Mouse (Mus musculus): ENCODE data around the gene Abcc6.
"Not testable (repeated sequence)": the region's sequence is repeated elsewhere in the genome, so short reads cannot be mapped to it uniquely, and the experiment has no call there.

The Abcc6 gene

GRCm38 (mm10) chr7:45933766-45934165, 96.3 kb downstream of the Abcc6 start:
- not testable (repeated sequence) for DNase-seq (ENCODE audit: low spot score in 2 of 2)

GRCm38 (mm10) chr7:45929688-45930087, 100.4 kb downstream of the Abcc6 start:
- no peak for DNase-seq (ENCODE audit: low spot score in 2 of 2)

GRCm38 (mm10) chr7:45928626-45929295, 101.3 kb downstream of the Abcc6 start:
- DNase-seq (ENCODE audit: low spot score in 2 of 2), result no peak

GRCm38 (mm10) chr7:45924429-45924816, 105.7 kb downstream of the Abcc6 start:
- no peak for DNase-seq (ENCODE audit: low spot score in 2 of 2)

- peak in 1 of 2 experiments; percentile 31 for DNase-seq (ENCODE audit: low spot score in 2 of 2)
Observed at GRCm38 (mm10) chr7:45923762-45924428, 106.2 kb downstream of the Abcc6 start, which contains the start of gene Ccdc114. TSS of gene Ccdc114 (plus strand) at chr7:45924072.

GRCm38 (mm10) chr7:45922928-45923761, 107.0 kb downstream of the Abcc6 start:
- peak; percentile 91 to 94 for DNase-seq (ENCODE audit: low spot score in 2 of 2)

GRCm38 (mm10) chr7:45921950-45922600, 108.0 kb downstream of the Abcc6 start:
- DNase-seq (ENCODE audit: low spot score in 2 of 2), result no peak

GRCm38 (mm10) chr7:45921242-45921621, 108.9 kb downstream of the Abcc6 start, which contains the start of gene Emp3:
TSS of gene Emp3 (minus strand) at chr7:45921404.
- no peak for DNase-seq (ENCODE audit: low spot score in 2 of 2)

GRCm38 (mm10) chr7:45920583-45921241, 109.4 kb downstream of the Abcc6 start:
- DNase-seq (ENCODE audit: low spot score in 2 of 2), result peak in 1 of 2 experiments; percentile 30

- no peak for DNase-seq (ENCODE audit: low spot score in 2 of 2)
Observed at GRCm38 (mm10) chr7:45919761-45920160, 110.3 kb downstream of the Abcc6 start.

GRCm38 (mm10) chr7:45919083-45919671, 110.9 kb downstream of the Abcc6 start:
- no peak for DNase-seq (ENCODE audit: low spot score in 2 of 2)

- DNase-seq (ENCODE audit: low spot score in 2 of 2), result no peak
Observed at GRCm38 (mm10) chr7:45917926-45918325, 112.2 kb downstream of the Abcc6 start.

Measured in right cerebral cortex, adult 2 months (tissue).